Mouse (Mus musculus) natural killer cell, adult 2 months (primary cell): ENCODE data around the gene Tacr3.

Experiments used
- DNase-seq, 2 experiments: peaks; one replicate each; pipeline ENCODE4 v3.0.0; 2022; ENCODE audit warnings: low spot score in 2 of 2

The Tacr3 gene

DNA sequence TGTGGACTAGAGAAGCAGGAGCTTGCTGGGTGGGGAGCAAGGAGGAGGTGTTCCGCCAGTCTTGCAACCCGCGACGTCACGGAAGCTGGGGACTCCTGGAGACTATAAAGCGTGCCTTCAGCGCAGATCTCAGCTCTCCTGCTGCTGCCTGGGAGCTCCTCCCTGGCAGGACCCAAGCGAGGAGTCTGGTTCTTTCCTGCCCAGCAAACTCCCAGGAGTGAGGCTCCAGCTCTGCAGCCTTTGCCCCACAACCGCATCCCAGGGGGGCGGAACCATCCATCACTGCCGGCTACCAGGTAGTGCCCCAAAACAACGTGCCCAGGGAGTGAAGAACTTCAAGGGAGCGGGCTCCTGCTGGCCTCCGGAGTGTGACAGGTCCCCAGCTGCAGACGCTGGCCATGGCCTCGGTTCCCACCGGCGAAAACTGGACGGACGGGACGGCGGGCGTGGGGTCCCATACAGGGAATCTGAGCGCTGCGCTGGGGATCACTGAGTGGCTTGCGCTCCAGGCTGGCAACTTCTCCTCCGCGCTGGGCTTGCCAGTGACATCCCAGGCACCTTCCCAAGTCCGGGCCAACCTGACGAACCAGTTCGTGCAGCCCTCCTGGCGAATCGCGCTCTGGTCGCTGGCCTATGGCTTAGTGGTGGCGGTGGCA is at the start of gene Tacr3:
Tacr3 (plus strand) TSS at position 133 of the 656 bp plus-strand sequence.
- no peak for DNase-seq

DNA sequence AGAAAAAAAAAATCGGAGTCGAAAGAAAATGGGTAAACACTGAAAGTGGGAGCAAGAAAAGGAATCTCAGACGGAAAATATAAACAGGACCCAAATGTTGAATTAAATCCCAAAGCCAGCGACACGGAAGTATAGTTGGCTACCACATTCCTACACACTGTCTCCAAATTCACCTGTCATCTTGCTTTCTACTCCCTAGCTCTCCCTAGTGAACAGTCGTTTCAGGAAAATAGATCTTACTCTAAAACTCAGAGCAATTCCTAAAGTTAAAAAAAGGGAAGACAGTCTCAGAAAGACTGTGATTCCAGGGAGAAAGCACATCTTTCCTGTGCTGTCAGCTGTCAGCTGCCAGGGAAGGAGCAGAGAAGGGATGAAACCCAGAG is 324 bp upstream of the Tacr3 start:
- DNase-seq = no peak

GRCm38 (mm10) chr3:134829531-134829921 is 719 bp downstream of the Tacr3 start:
- no peak for DNase-seq

DNA sequence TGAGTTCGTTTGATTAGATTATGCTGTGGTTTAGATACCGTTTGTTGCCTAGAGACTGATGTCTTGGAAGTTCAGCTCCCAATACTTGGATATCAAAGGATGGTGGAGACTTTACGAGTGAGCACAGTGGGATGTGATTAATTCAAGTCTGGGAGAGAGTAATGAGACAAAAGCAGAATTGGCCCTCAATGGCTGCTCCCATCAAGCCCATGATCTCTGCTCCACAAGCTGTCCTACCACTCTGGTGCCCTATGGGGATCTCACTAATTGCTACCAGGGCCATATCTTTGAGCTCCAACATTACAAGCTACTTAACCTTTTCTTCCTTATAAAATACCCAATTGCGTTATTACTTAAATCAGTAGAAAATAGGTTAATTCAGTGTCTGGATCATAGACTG is 22.5 kb downstream of the Tacr3 start:
- DNase-seq = no peak

DNA sequence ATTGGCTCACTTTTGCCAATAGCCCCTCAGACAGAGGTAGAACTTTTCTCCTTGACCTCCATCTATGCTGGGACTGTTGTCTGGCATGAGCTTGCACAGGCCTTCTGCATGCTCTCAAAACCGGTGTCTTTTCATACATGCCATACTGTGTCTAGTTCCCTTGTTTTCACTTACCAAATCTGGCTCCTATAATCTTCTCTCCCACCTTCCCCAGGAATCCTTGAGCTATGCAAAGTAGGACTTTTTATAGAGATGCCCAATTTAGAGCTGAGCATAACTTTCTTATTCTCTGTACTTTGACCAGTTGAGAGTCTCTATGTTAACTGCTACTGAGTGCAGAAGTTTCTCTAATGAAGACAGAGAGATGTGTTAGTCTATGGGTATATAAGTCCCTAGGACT is 48.9 kb downstream of the Tacr3 start:
- no peak for DNase-seq

- no peak for DNase-seq
Observed at GRCm38 (mm10) chr3:134895831-134896230, 67.0 kb downstream of the Tacr3 start.

DNA sequence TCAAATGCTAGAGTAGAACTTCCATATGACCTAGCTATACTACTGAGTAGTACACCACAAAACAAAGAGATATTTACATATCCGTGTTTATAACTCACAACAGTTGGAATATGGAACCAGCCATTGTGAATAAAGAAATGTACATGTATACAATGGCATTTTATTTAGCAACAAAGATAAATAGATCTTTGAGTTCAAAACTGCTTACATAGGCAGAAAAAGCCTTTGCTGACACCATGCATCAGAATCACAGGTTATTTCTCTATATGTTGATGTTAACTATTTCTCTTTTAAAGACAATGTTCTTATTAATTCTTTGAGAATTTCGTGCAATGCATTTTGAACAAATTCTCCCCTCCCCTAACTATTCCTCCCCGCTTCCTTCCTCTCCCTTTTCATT is 80.1 kb downstream of the Tacr3 start:
- no peak for DNase-seq

- DNase-seq = no peak
Observed at GRCm38 (mm10) chr3:134934703-134935102, 105.9 kb downstream of the Tacr3 start.

GRCm38 (mm10) chr3:134935461-134935860 is 106.7 kb downstream of the Tacr3 start:
- DNase-seq = no peak

- DNase-seq = no peak
Observed at GRCm38 (mm10) chr3:134963461-134963860, 134.7 kb downstream of the Tacr3 start.

DNA sequence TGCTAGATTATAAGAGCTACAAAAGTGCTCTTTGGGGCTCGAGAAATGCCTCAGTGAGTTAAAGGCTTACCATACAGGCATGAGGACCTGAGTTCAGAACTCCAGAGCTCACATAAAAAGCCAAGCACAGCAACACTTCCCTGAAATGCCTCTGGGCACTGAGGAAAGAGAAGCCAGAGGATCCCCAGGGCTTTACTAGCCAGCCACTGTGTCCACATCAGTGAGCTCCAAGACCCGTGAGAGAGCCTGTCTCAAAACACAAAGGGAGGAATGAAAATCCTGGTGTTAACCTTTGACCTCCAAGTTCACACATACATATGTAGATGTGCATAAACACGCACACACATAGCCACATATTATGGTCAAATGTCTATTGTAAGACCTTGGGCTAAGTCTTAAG is 150.1 kb downstream of the Tacr3 start:
- no peak for DNase-seq

- DNase-seq = no peak
Observed at GRCm38 (mm10) chr3:134980140-134980539, 151.3 kb downstream of the Tacr3 start.
